Comparison of ENCODE assay signal across 7 mouse cellular contexts in the genomic region with DNA sequence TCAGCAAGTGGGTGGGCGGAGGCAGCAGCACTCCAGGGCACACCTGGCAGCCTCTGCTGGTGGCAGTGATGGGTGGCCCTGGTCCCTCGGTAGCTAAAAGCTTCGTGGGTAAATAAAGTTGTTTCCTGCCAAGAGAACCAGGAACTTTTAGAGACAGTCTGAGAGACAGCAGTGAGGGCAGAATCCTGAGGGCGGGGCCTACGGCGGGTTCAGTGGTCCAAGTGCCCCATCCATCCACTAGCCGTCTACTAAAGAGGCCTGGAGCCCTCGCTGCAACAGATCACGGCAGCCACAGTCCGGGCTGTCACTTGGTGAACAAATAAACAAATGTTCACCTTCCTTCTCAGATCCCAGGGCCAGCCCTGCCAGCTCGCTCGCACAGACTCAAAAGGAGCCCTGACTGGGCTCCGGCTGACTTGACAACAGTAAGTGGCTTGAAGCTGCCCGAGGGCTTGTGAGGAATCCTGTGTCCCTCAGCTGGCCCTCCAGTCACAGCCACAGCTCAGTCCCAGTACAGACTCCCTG. TPM values are rescaled to one million over a fixed set of nuclear protein-coding genes. Genes with fewer than 3 reads are reported as not detected.
DNase-seq lines count a peak whose midpoint lies in the region; ATAC-seq and TF ChIP-seq lines count a peak whose summit lies in the region.

No protein-coding gene starts in this region.

- H3K27ac ChIP-seq in hindbrain, postnatal 0 days: peak overlapping the region; percentile 93

- H3K27me3 ChIP-seq in hindbrain, postnatal 0 days (ENCODE audit: insufficient read depth, low read length): no peaks in the 10 kb centered on the region

- no peak overlapping the region for H3K4me3 ChIP-seq in lung, adult 2 months (replicated peaks; ENCODE audit: extremely low read depth, low read depth, low read length)
- no peak overlapping the region for H3K4me3 ChIP-seq in hindbrain, postnatal 0 days (ENCODE audit: low read length)

- H3K4me1 ChIP-seq in lung, adult 2 months (ENCODE audit: control insufficient read depth, insufficient read depth, low read length): peaks cover 71% of the 10 kb centered on the region
- peaks cover 65% of the 10 kb centered on the region for H3K4me1 ChIP-seq in hindbrain, postnatal 0 days (ENCODE audit: insufficient read depth, low read length)

- no peak for TF ChIP-seq POLR2A in lung, adult 2 months (IDR thresholded peaks at IDR 0.05; ENCODE audit: borderline replicate concordance, extremely low read depth, low read depth, low read length)

- no peak for TF ChIP-seq CTCF in lung, adult 2 months (IDR thresholded peaks at IDR 0.05; ENCODE audit: insufficient read depth, low read length)
- no peak for TF ChIP-seq CTCF in hindbrain, postnatal 0 days (IDR thresholded peaks at IDR 0.05; ENCODE audit: low read depth)

- no peaks in the 10 kb centered on the region for H3K36me3 ChIP-seq in hindbrain, postnatal 0 days (ENCODE audit: insufficient read depth, low read length)

- peak; percentile 28 for DNase-seq in lung, adult 2 months
- DNase-seq in lung, adult 18-20 months: no peak
- DNase-seq in embryo, embryonic 11 days: peak; percentile 70
- peak; percentile 69 for DNase-seq in hindbrain, postnatal 0 days (ENCODE audit: low spot score)
- DNase-seq in lung, postnatal 10 days: peak; percentile 52
- peak; percentile 56 for DNase-seq in thymus, postnatal 0 days (ENCODE audit: low spot score)
- no peak for DNase-seq in spleen, postnatal 14 days (ENCODE audit: low spot score in 2 of 2)

- H3K9me3 ChIP-seq in hindbrain, postnatal 0 days (ENCODE audit: low read length): no peaks in the 10 kb centered on the region

- ATAC-seq in hindbrain, postnatal 0 days: peak; percentile 46; the same call in 1 of the 2 replicates

- peak overlapping the region; percentile 28; the same call in 1 of the 2 replicates for H3K9ac ChIP-seq in hindbrain, postnatal 0 days (replicated peaks; ENCODE audit: low read length)

- peak overlapping the region; percentile 39 for H3K4me2 ChIP-seq in hindbrain, postnatal 0 days (ENCODE audit: low read depth, low read length)

- 22% methylated on average over 14 of the region's 14 CpGs for WGBS in lung, adult 2 months
- WGBS in hindbrain, postnatal 0 days: 9% methylated on average over 14 of the region's 14 CpGs

RNA-seq across cellular contexts. Expression of a gene that starts 5.2 kb away (rescaled TPM):
- polyA plus RNA-seq in lung, adult 2 months (2012; rRNA removed): 844 and 991 TPM in 2 replicates
- total RNA-seq in hindbrain, postnatal 0 days (2014; rRNA removed): 334 and 369 TPM in 2 replicates
- 275 and 287 TPM in 2 replicates for polyA plus RNA-seq in hindbrain, postnatal 0 days (2015; fragmentation: Nextera tagmentation; extraction: Ambion mirVana)
- 466 and 479 TPM in 2 replicates for polyA plus RNA-seq in thymus, postnatal 0 days (2015; fragmentation: Nextera tagmentation; extraction: Ambion mirVana)

RNA-seq across cellular contexts. Expression of a gene that starts 20.9 kb away (rescaled TPM):
- 81.0 and 95.6 TPM in 2 replicates for polyA plus RNA-seq in lung, adult 2 months (2012; rRNA removed)
- total RNA-seq in hindbrain, postnatal 0 days (2014; rRNA removed): 11.2 and 14.6 TPM in 2 replicates
- 8.3 and 9.0 TPM in 2 replicates for polyA plus RNA-seq in hindbrain, postnatal 0 days (2015; fragmentation: Nextera tagmentation; extraction: Ambion mirVana)
- polyA plus RNA-seq in thymus, postnatal 0 days (2015; fragmentation: Nextera tagmentation; extraction: Ambion mirVana): 1.4 and 1.8 TPM in 2 replicates

RNA-seq across cellular contexts. Expression of a gene that starts 39.4 kb away (rescaled TPM):
- polyA plus RNA-seq in lung, adult 2 months (2012; rRNA removed): 1.8 and 16.1 TPM in 2 replicates
- total RNA-seq in hindbrain, postnatal 0 days (2014; rRNA removed): 102 and 134 TPM in 2 replicates
- 52.1 and 54.5 TPM in 2 replicates for polyA plus RNA-seq in hindbrain, postnatal 0 days (2015; fragmentation: Nextera tagmentation; extraction: Ambion mirVana)
- 0.60 and 1.1 TPM in 2 replicates for polyA plus RNA-seq in thymus, postnatal 0 days (2015; fragmentation: Nextera tagmentation; extraction: Ambion mirVana)

RNA-seq across cellular contexts. Expression of a gene that starts 42.5 kb away (rescaled TPM):
- polyA plus RNA-seq in lung, adult 2 months (2012; rRNA removed): 41.5 and 41.8 TPM in 2 replicates
- total RNA-seq in hindbrain, postnatal 0 days (2014; rRNA removed): 7.6 and 10.9 TPM in 2 replicates
- polyA plus RNA-seq in hindbrain, postnatal 0 days (2015; fragmentation: Nextera tagmentation; extraction: Ambion mirVana): 9.0 and 9.3 TPM in 2 replicates
- 43.6 and 48.7 TPM in 2 replicates for polyA plus RNA-seq in thymus, postnatal 0 days (2015; fragmentation: Nextera tagmentation; extraction: Ambion mirVana)

RNA-seq across cellular contexts. Expression of a gene that starts 49.3 kb away (rescaled TPM):
- 1.7 and 1.8 TPM in 2 replicates for polyA plus RNA-seq in lung, adult 2 months (2012; rRNA removed)
- total RNA-seq in hindbrain, postnatal 0 days (2014; rRNA removed): 3.3 and 4.9 TPM in 2 replicates
- 1.7 and 1.9 TPM in 2 replicates for polyA plus RNA-seq in hindbrain, postnatal 0 days (2015; fragmentation: Nextera tagmentation; extraction: Ambion mirVana)
- 0.90 and 1.2 TPM in 2 replicates for polyA plus RNA-seq in thymus, postnatal 0 days (2015; fragmentation: Nextera tagmentation; extraction: Ambion mirVana)

Comparison
In these comparisons a context has a peak if more than half of its experiments do, and no peak if none do; other contexts are left out.
1. DNase-seq: peak in lung, adult 2 months (single experiment), embryo, embryonic 11 days (single experiment), hindbrain, postnatal 0 days (single experiment), lung, postnatal 10 days (single experiment) and thymus, postnatal 0 days (single experiment); none in lung, adult 18-20 months (0 of 2) and spleen, postnatal 14 days (0 of 2).